Mouse (Mus musculus): ENCODE results near the gene Gm49776.

DNA sequence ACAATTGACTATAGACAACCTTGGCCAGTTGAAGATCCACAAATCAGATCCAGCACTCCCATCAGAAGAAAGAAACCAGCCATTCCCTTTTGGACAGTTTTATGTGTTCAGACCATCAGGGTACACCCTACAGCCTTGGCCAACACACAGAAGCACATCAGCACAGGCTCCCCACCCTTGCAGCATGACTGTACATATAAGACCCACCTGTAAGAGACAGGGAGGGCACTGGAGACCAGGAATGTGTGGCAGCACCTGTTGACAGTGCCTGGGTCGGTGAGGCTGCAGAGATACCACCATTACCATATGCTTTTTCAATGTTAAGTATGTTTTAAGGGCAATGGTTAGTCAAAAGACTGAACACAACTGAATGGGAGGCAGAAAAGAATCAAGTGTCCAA lies 4.3 kb downstream of the Gm49776 start:
- TF ChIP-seq CTCF (IDR thresholded peaks at IDR 0.05; ENCODE audit: control insufficient read depth, insufficient read depth, insufficient read length): no peak
- TF ChIP-seq MAX (IDR thresholded peaks at IDR 0.05): no peak
- TF ChIP-seq CEBPB (IDR thresholded peaks at IDR 0.05; ENCODE audit: low read depth): no peak

Data from C2C12 (cell line).